Mouse (Mus musculus) neural tube, embryonic 15.5 days (tissue): Measurements from ENCODE around the gene Cdk2ap1. TPM values are rescaled to one million over a fixed set of nuclear protein-coding genes. Genes with fewer than 3 reads are reported as not detected.
"Not testable (repeated sequence)": the region's sequence is repeated elsewhere in the genome, so short reads cannot be mapped to it uniquely, and the experiment has no call there.

ENCODE experiments used
- ATAC-seq: fragments of 200-750 bp; cut with Nextera tagmentation; 2 replicates; pipeline ENCODE4 v1.8.0; 2017; ENCODE audit warnings: mild to moderate bottlenecking, moderate TSS enrichment, moderate library complexity; ENCODE audit not compliant: low FRiP score
- H3K27ac ChIP-seq: fragments of 300-500 bp; sonication (generic); replicated peaks from 2 replicates; pipeline ENCODE4 v1.5.1; 2015; ENCODE audit warnings: mild to moderate bottlenecking, inconsistent platforms
- H3K27me3 ChIP-seq: fragments of 300-500 bp; sonication (generic); replicated peaks from 2 replicates; pipeline ENCODE4 v1.6.1; 2015; ENCODE audit warnings: inconsistent platforms
- H3K36me3 ChIP-seq: fragments of 300-500 bp; sonication (generic); 2 replicates; pipeline ENCODE4 v1.6.1; 2015; ENCODE audit warnings: inconsistent platforms
- H3K4me1 ChIP-seq: fragments of 300-500 bp; sonication (generic); 2 replicates; pipeline ENCODE4 v1.6.1; 2015; ENCODE audit warnings: inconsistent platforms
- H3K4me2 ChIP-seq: fragments of 300-500 bp; sonication (generic); 2 replicates; pipeline ENCODE4 v1.6.1; 2015; ENCODE audit warnings: inconsistent platforms, mild to moderate bottlenecking, moderate library complexity
- H3K4me3 ChIP-seq: fragments of 300-500 bp; sonication (generic); replicated peaks from 2 replicates; pipeline ENCODE4 v1.5.1; 2015; ENCODE audit warnings: mild to moderate bottlenecking, inconsistent platforms
- H3K9ac ChIP-seq: fragments of 300-500 bp; sonication (generic); replicated peaks from 2 replicates; pipeline ENCODE4 v1.6.1; 2015; ENCODE audit warnings: mild to moderate bottlenecking, inconsistent platforms
- H3K9me3 ChIP-seq: fragments of 300-500 bp; sonication (generic); replicated peaks from 2 replicates; pipeline ENCODE4 v1.6.1; 2016; ENCODE audit warnings: inconsistent platforms
- WGBS: fragments of 180-500 bp; shearing (Covaris S2); methylation state at CpG from one replicate; pipeline ENCODE4 v1.1.7; 2015; ENCODE audit warnings: mixed read lengths; 5-methylcytosine and 5-hydroxymethylcytosine counted together
- polyA plus RNA-seq: library from polyadenylated mRNA; unstranded; fragments of >200 nt; fragmentation: Nextera tagmentation; extraction: Ambion mirVana; gene quantifications from 2 replicates; pipeline ENCODE4 v1.2.1, GENCODE M21; 2015

Gene Cdk2ap1
- polyA plus RNA-seq: 49.7 and 89.0 TPM in 2 replicates

GRCm38 (mm10) chr5:124362982-124363381, at the start of gene Cdk2ap1:
Gene Cdk2ap1 (minus strand): TSS chr5:124363082.
- 94% methylated on average over 5 of the region's 5 CpGs for WGBS
- not testable (repeated sequence) for H3K27ac ChIP-seq, H3K9ac ChIP-seq, H3K9me3 ChIP-seq, H3K4me2 ChIP-seq, H3K4me3 ChIP-seq, H3K4me1 ChIP-seq, ATAC-seq, H3K36me3 ChIP-seq, H3K27me3 ChIP-seq

GRCm38 (mm10) chr5:124412163-124412562, 49.3 kb upstream of the Cdk2ap1 start:
- Histone ChIP-seq H3K36me3 (peaks cover 49% of the 10 kb centered on the region), H3K9me3 (no peaks in the 10 kb centered on the region), H3K9ac (no peak overlapping the region), H3K4me3 (no peak overlapping the region), H3K4me2 (no peak overlapping the region), H3K4me1 (no peaks in the 10 kb centered on the region), H3K27ac (no peak overlapping the region), H3K27me3 (no peaks in the 10 kb centered on the region)
- WGBS: 95% methylated on average over 5 of the region's 5 CpGs
- no peak for ATAC-seq

GRCm38 (mm10) chr5:124410808-124411207, 47.9 kb upstream of the Cdk2ap1 start:
- H3K4me1 ChIP-seq: no peaks in the 10 kb centered on the region
- H3K27ac ChIP-seq: no peak overlapping the region
- H3K4me3 ChIP-seq: no peak overlapping the region
- no peaks in the 10 kb centered on the region for H3K27me3 ChIP-seq
- no peak overlapping the region for H3K9ac ChIP-seq
- no peaks in the 10 kb centered on the region for H3K9me3 ChIP-seq
- no peak for ATAC-seq
- WGBS: 83% methylated on average over 3 of the region's 3 CpGs
- H3K4me2 ChIP-seq: no peak overlapping the region
- peaks cover 59% of the 10 kb centered on the region for H3K36me3 ChIP-seq

- Histone ChIP-seq H3K4me2 (no peak overlapping the region), H3K4me3 (no peak overlapping the region), H3K36me3 (peaks cover 79% of the 10 kb centered on the region), H3K9ac (no peak overlapping the region), H3K9me3 (no peaks in the 10 kb centered on the region), H3K4me1 (no peaks in the 10 kb centered on the region), H3K27ac (no peak overlapping the region), H3K27me3 (no peaks in the 10 kb centered on the region)
- no peak for ATAC-seq
- WGBS: 90% methylated on average over 7 of the region's 7 CpGs
Observed at GRCm38 (mm10) chr5:124393726-124394125, 30.8 kb upstream of the Cdk2ap1 start.

GRCm38 (mm10) chr5:124392412-124392811, 29.5 kb upstream of the Cdk2ap1 start:
- no peaks in the 10 kb centered on the region for H3K9me3 ChIP-seq
- H3K9ac ChIP-seq: no peak overlapping the region
- H3K27me3 ChIP-seq: no peaks in the 10 kb centered on the region
- H3K36me3 ChIP-seq: peaks cover 81% of the 10 kb centered on the region
- H3K4me3 ChIP-seq: no peak overlapping the region
- H3K4me2 ChIP-seq: no peak overlapping the region
- 97% methylated on average over 4 of the region's 4 CpGs for WGBS
- no peaks in the 10 kb centered on the region for H3K4me1 ChIP-seq
- no peak for ATAC-seq
- H3K27ac ChIP-seq: no peak overlapping the region

- Histone ChIP-seq H3K4me2 (no peak overlapping the region), H3K27me3 (no peaks in the 10 kb centered on the region), H3K9me3 (no peaks in the 10 kb centered on the region), H3K4me3 (no peak overlapping the region), H3K9ac (no peak overlapping the region), H3K4me1 (no peaks in the 10 kb centered on the region), H3K36me3 (peaks cover 86% of the 10 kb centered on the region), H3K27ac (no peak overlapping the region)
- ATAC-seq: no peak
- 75% methylated on average over 5 of the region's 5 CpGs for WGBS
Observed at GRCm38 (mm10) chr5:124387932-124388331, 25.1 kb upstream of the Cdk2ap1 start.

GRCm38 (mm10) chr5:124380121-124380520, 17.2 kb upstream of the Cdk2ap1 start:
- Histone ChIP-seq H3K9ac (no peak overlapping the region), H3K9me3 (no peaks in the 10 kb centered on the region), H3K4me1 (no peaks in the 10 kb centered on the region), H3K4me2 (no peak overlapping the region), H3K27ac (no peak overlapping the region), H3K36me3 (peaks cover 84% of the 10 kb centered on the region), H3K27me3 (no peaks in the 10 kb centered on the region), H3K4me3 (no peak overlapping the region)
- 100% methylated on average over 1 of the region's 1 CpGs for WGBS
- ATAC-seq: no peak

GRCm38 (mm10) chr5:124377149-124377548, 14.3 kb upstream of the Cdk2ap1 start:
- no peaks in the 10 kb centered on the region for H3K4me1 ChIP-seq
- H3K36me3 ChIP-seq: peaks cover 82% of the 10 kb centered on the region
- no peak overlapping the region for H3K4me2 ChIP-seq
- H3K9ac ChIP-seq: no peak overlapping the region
- 92% methylated on average over 4 of the region's 4 CpGs for WGBS
- H3K27ac ChIP-seq: no peak overlapping the region
- no peaks in the 10 kb centered on the region for H3K9me3 ChIP-seq
- H3K27me3 ChIP-seq: no peaks in the 10 kb centered on the region
- no peak for ATAC-seq
- no peak overlapping the region for H3K4me3 ChIP-seq

- Histone ChIP-seq H3K4me3 (no peak overlapping the region), H3K4me1 (no peaks in the 10 kb centered on the region), H3K27me3 (no peaks in the 10 kb centered on the region), H3K9ac (no peak overlapping the region), H3K27ac (no peak overlapping the region), H3K36me3 (peaks cover 82% of the 10 kb centered on the region), H3K4me2 (no peak overlapping the region), H3K9me3 (no peaks in the 10 kb centered on the region)
- ATAC-seq: no peak
- WGBS: 95% methylated on average over 1 of the region's 1 CpGs
Observed at GRCm38 (mm10) chr5:124376401-124376800, 13.5 kb upstream of the Cdk2ap1 start.

GRCm38 (mm10) chr5:124374298-124374697, 11.4 kb upstream of the Cdk2ap1 start:
- 96% methylated on average over 7 of the region's 7 CpGs for WGBS
- peaks cover 77% of the 10 kb centered on the region for H3K36me3 ChIP-seq

GRCm38 (mm10) chr5:124366721-124367120, 3.8 kb upstream of the Cdk2ap1 start:
- Histone ChIP-seq H3K9ac (no peak overlapping the region), H3K9me3 (no peaks in the 10 kb centered on the region), H3K27me3 (no peaks in the 10 kb centered on the region), H3K4me2 (no peak overlapping the region), H3K27ac (no peak overlapping the region), H3K4me3 (no peak overlapping the region), H3K36me3 (peaks cover 24% of the 10 kb centered on the region), H3K4me1 (no peaks in the 10 kb centered on the region)
- WGBS: 85% methylated on average over 3 of the region's 3 CpGs
- no peak for ATAC-seq

More at GRCm38 (mm10) chr5:124374298-124374697, 11.4 kb upstream of the Cdk2ap1 start:
- no peak overlapping the region for H3K4me3 ChIP-seq
- ATAC-seq: no peak
- H3K4me2 ChIP-seq: no peak overlapping the region
- H3K9me3 ChIP-seq: no peaks in the 10 kb centered on the region
- no peak overlapping the region for H3K9ac ChIP-seq
- H3K27me3 ChIP-seq: no peaks in the 10 kb centered on the region
- no peak overlapping the region for H3K27ac ChIP-seq
- no peaks in the 10 kb centered on the region for H3K4me1 ChIP-seq

GRCm38 (mm10) chr5:124365754-124366153, 2.9 kb upstream of the Cdk2ap1 start:
- H3K27me3 ChIP-seq: no peaks in the 10 kb centered on the region
- no peak overlapping the region for H3K9ac ChIP-seq
- H3K4me2 ChIP-seq: no peak overlapping the region
- peaks cover 16% of the 10 kb centered on the region for H3K36me3 ChIP-seq
- no peak overlapping the region for H3K27ac ChIP-seq
- H3K9me3 ChIP-seq: no peaks in the 10 kb centered on the region
- H3K4me3 ChIP-seq: no peak overlapping the region
- WGBS: 97% methylated on average over 2 of the region's 2 CpGs
- no peaks in the 10 kb centered on the region for H3K4me1 ChIP-seq
- no peak for ATAC-seq
